Mouse (Mus musculus): ENCODE data around the gene Tbc1d2. TPM values are rescaled to one million over a fixed set of nuclear protein-coding genes. Genes with fewer than 3 reads are reported as not detected.
"Not testable (repeated sequence)": the region's sequence is repeated elsewhere in the genome, so short reads cannot be mapped to it uniquely, and the experiment has no call there.

Tbc1d2 gene
- total RNA-seq, 2 experiments from 2014 or later: 0.84 to 0.91 TPM

DNA sequence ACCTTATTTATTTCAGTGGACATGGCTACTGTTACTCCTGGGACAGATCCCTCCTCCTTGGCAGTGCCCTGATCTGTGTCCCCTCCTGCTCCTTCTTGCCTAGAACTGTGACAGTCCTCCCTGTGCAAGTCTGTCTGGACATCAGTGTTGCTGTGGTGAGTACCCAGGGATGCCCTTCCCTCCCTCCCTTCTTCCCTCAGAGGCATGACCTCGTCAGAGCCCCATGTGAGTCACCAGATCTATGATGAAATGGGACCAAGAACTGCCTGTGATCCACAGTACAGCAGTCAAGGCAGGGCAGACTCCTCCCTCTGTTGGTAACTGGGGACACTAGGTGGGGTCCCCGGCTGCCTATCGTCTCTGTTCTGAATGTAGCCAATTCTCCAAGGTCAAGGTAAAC lies 42.4 kb downstream of the Tbc1d2 start:
- no peak for ATAC-seq (replicated peaks; ENCODE audit: low FRiP score, poor library complexity, severe bottlenecking)

DNA sequence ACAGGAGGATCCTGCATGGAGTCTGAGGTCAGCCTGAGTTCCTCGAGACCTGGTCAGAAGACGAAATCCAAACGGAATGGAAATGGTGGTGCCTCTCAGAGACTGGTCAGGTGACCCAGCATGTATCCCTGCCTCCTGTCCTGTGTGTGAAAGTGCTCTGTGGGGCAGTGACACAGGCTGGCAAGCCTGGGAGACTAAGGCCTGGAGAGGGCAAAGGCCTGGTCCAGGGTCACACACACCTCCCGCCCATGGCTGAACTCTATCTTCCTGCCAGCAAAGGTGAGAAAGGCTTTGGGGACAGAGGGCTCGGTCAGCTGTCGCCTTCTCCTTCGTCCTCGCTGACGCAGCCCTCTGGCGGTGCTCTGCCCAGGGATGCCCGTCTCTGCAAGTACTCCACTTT lies 44.6 kb downstream of the Tbc1d2 start:
- ATAC-seq (replicated peaks; ENCODE audit: low FRiP score, poor library complexity, severe bottlenecking): no peak

GRCm38 (mm10) chr4:46602704-46603103 lies 47.3 kb downstream of the Tbc1d2 start:
- ATAC-seq (replicated peaks; ENCODE audit: low FRiP score, poor library complexity, severe bottlenecking): no peak

- peak; percentile 48; the same call in 1 of the 2 replicates for ATAC-seq (replicated peaks; ENCODE audit: low FRiP score, poor library complexity, severe bottlenecking)
These were observed 48.1 kb downstream of the Tbc1d2 start, which contains the start of gene Coro2a for GRCm38 (mm10) chr4:46601844-46602423. TSS of gene Coro2a (minus strand) at chr4:46602202.

DNA sequence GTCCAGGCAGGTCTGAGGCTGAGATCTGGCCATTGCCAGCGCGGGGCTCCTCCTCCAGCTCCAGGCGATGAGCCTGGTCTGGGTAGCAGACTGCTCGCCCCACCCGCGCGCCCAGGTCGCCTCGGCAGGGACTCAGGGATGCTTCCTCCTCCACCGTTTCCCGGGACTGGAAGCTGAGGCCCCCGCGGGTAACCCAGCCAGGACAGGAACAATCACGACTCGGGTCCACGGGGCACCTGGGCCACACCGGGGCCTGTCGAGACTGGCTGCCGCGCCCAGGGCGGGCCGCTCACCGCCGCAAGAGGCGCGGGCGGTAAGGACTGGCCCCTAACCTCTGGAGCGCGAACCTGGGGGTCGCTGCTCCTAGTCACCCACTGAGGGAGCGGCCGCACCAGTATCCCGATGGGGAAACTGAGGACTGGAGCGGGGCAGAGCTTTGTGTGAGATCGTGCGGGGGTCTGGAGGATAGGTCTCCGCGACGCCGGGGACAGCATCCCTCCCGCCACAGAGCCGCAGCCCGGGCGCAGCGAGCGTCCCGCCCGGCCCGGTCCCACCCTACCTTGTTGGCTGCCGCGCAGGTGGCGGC lies 48.7 kb downstream of the Tbc1d2 start:
- no peak for ATAC-seq (replicated peaks; ENCODE audit: low FRiP score, poor library complexity, severe bottlenecking)

DNA sequence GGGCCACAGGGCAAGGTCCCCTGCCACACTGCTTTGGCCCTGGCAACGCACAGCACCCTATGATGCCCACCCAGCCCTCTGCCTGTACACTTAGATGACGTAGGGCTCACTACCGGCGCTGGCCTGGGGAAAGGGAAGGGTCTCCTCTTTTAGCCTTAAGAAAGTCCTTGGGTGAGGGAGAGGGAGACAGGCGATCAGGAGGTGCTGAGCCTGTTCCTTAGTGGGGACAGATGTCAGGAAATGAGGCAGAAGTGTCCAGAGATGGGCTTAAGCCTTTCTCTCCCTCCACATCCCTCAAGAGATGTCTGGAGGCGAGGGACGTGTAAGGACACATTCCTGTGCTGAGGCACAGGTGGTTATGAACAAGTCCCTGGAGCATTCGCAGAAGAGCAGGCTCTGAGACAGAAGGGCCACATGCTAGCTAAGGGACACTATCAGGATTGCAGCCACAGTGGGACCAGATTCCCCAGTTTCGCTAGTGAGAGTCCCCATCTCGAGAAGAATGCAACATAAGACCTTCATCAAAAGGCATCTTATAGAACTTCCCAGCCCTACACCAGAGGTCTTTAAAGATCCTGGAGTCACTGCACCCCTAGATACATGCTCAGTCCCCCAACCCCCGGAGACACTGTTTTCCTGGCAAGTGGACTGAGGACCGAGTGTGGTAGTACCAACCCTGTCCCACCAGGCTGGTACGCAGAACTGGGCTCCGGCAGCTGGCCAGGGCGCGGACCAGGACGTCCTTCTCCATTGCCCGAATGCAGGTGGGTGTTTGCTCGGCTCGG lies 49.3 kb downstream of the Tbc1d2 start:
- ATAC-seq (replicated peaks; ENCODE audit: low FRiP score, poor library complexity, severe bottlenecking): no peak

DNA sequence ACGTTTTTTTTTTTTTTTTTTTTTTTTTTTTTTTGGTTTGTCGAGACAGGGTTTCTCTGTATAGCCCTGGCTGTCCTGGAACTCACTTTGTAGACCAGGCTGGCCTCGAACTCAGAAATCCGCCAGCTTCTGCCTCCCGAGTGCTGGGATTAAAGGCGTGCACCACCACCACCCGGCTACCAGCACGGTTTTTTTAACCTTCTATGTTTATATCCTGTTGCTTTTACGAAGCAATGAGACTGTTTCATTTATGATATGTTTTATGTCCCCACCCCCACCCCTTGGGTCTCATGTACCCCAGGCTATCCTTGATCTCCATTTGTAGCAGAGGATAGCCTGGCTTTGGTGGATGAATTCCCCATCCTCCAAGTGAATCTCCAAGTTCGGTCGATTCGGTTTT lies 50.4 kb downstream of the Tbc1d2 start:
- ATAC-seq (replicated peaks; ENCODE audit: low FRiP score, poor library complexity, severe bottlenecking): not testable (repeated sequence)

GRCm38 (mm10) chr4:46598981-46599380 lies 51.0 kb downstream of the Tbc1d2 start:
- ATAC-seq (replicated peaks; ENCODE audit: low FRiP score, poor library complexity, severe bottlenecking): no peak

GRCm38 (mm10) chr4:46598111-46598510 lies 51.9 kb downstream of the Tbc1d2 start:
- ATAC-seq (replicated peaks; ENCODE audit: low FRiP score, poor library complexity, severe bottlenecking): no peak

DNA sequence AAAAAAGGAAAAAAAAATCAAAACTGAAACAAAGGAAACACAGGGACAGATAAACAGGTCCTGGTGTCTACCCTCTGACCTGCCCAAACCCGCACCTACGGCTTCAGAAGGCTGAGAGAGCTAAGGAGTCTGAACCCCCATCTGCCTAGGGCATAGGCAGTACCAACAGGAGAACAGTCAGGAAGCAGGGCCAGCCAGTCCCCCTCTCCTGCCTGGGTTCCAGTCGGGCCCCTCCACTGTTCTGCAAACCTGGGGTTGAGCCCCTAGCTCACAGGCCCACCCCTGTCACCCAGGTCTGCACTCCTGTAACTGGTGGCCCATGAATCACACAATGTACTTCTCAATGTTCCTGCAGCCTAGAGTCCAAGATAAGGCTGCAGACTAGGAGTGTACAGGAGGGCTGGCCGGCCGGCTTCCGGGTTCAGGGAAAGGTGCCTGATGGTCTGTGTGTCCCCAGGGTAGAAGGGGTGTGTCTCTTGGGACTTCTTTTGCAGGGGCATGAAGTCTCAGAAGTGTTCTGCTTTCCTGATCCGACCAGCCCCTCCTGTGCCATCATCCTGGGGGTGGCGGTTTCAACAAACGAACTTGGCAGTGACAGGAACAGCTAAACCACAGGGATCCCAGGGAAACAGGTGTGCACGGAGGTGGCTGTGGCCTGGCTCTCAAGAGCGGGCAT lies 52.6 kb downstream of the Tbc1d2 start:
- ATAC-seq (replicated peaks; ENCODE audit: low FRiP score, poor library complexity, severe bottlenecking): no peak

DNA sequence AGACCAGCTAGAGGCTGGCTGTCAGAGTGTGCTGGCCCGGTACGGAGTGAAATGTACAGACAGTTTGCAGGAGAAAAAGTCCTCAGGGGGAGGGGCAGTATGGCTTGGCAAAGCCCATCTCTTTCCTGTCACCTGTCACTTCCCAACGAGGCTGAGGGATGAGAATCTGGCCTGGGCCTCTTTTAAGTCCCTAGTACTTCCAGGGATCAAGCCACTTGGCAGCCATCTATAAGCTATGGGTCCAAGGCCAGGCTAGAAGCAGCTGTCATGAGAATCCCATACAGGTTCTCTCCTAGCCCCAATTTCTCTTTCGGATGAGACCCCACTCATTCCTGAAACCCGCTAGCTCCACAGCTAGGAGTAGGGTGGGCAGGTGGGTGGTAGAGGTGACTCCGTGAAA lies 53.6 kb downstream of the Tbc1d2 start:
- no peak for ATAC-seq (replicated peaks; ENCODE audit: low FRiP score, poor library complexity, severe bottlenecking)

- no peak for ATAC-seq (replicated peaks; ENCODE audit: low FRiP score, poor library complexity, severe bottlenecking)
These were observed 55.9 kb downstream of the Tbc1d2 start for GRCm38 (mm10) chr4:46594131-46594530.

GRCm38 (mm10) chr4:46593472-46593871 lies 56.5 kb downstream of the Tbc1d2 start:
- no peak for ATAC-seq (replicated peaks; ENCODE audit: low FRiP score, poor library complexity, severe bottlenecking)

DNA sequence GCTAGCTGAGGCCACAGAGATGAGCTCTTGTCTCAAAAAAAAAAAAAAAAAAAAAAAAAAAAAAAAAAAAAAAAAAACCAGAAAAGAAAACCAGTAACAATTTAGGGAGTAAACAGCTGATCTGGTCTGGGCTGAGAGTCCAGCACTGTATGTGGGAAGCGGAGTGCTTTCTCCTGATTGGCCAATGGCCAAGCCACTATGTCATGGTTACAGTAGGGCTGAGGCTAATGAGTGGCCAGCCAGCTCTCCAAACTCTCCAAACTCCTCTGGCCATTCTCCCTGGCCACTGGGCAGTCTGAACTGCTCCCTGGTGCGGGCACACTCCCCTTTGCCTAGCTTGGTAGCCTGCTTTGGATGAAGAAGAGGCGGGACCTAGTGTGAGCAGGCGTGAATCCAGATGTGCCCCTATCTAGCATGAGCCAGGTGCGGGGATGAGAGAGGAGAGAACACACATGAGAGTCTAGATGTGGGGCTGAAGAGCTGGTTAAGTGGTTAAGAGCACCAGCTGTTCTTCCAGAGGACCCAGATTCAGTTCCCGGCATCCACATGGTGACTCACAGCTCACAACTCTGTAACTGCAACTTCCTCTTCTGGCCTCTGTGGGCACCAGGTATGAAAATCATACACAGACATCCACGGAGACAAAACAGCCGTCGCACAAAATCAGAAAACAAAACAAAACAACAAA lies 58.0 kb downstream of the Tbc1d2 start:
- no peak for ATAC-seq (replicated peaks; ENCODE audit: low FRiP score, poor library complexity, severe bottlenecking)

DNA sequence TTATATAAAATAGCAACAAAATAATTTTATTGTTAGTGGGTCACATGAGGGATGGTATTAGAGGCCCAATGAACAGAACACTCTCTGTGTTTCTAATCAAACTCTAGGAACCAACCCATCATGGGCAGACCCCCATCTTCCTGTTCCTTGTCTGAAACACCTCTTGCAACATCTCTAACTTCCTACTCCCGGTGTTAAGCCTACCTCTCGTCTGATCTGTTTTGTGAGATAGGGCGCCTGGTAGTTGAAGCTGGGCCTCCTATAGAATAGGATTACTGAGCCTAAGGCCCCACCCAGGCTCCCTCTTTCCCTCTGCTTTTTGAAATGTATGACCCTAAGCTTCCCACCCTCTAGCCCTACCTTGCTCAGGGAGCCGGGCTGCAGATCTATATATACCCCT lies 59.2 kb downstream of the Tbc1d2 start:
- ATAC-seq (replicated peaks; ENCODE audit: low FRiP score, poor library complexity, severe bottlenecking): no peak

DNA sequence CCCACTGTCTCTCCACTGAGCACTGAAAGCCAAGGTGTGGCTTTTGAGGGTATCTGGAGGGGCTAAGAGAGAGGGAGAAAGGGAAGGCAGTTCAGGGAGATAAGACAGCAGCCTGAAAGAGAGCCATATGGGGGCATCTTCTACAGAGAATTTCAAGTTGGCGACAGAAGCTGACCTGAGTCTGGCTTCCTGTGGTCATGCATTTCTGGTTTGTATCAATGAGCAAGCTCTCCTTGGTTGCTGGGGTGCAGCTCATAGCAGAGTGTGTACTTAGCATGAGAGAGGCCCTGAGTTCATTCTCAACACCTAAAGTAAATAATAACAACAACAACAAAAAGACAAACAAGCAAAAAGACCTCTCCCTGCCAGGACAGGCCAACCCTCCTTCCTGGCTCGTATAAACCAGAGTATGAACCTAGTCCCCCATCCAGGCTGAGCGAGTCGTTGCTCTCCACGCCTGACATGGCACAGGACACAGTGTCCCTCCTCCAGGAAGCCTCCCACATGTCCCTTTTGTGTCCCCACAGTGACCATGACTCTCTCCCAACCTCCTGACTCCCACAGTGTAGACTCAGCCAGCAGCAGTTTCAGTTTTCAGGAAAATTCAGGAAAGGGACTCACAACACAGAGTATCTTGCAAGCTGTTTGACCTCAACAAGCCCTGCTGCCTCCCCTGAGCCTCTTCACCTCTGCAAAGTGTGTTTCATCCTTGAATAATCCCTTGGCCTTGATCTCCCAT lies 59.9 kb downstream of the Tbc1d2 start:
- no peak for ATAC-seq (replicated peaks; ENCODE audit: low FRiP score, poor library complexity, severe bottlenecking)

DNA sequence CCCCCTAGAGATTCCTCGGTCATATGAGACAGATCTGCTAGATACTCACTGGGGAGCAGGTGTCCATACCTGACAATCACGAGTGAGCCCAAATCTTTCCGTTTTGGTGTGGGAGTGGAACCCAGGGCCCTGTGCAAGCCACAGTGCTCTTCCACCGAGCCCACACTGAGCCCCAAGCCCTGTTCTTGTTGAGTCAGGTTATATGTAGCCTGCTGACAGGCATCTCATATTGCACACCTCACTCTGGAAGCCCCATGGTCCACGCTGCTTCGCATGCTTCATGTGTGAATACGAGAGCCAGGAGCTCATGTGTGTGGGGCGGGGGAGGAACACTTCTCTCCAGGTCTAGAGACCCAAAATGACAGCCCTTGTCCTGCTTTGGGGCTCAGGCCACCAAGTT lies 60.9 kb downstream of the Tbc1d2 start:
- ATAC-seq (replicated peaks; ENCODE audit: low FRiP score, poor library complexity, severe bottlenecking): no peak

- ATAC-seq (replicated peaks; ENCODE audit: low FRiP score, poor library complexity, severe bottlenecking): no peak
These were observed 63.5 kb downstream of the Tbc1d2 start for GRCm38 (mm10) chr4:46586473-46586872.

- no peak for ATAC-seq (replicated peaks; ENCODE audit: low FRiP score, poor library complexity, severe bottlenecking)
These were observed 64.2 kb downstream of the Tbc1d2 start for GRCm38 (mm10) chr4:46585811-46586190.
